ENCODE assay signal across 27 mouse cellular contexts in the genomic region with DNA sequence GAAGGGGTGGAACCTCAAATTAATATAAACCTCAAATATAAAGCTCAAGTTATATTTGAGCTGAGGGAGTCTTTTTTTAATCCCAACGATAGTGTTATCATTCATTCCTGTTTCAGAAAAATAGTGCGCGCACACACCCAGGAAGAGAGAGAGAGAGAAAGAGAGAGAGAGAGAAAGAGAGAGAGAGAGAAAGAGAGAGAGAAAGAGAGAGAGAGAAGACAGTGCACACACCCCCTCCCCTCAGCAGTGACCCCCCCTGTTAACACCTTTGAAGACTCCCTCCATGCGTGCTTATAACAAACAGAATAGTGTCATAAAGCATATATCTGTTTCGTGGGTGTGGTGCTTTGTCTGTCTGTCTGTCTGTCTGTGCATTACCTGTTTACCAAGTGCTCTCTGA. TPM values are rescaled to one million over a fixed set of nuclear protein-coding genes. Genes with fewer than 3 reads are reported as not detected.
DNase-seq lines count a peak whose midpoint lies in the region; ATAC-seq and TF ChIP-seq lines count a peak whose summit lies in the region.
"Had no signal": no experiment of that assay in that cellular context is flagged by ENCODE, and none has a peak within 500 bp of the region (broad histone marks: within the 10 kb centered on the region; RNA-seq: fewer than 3 reads in every experiment).

No protein-coding gene starts in this region.

- peaks cover 72% of the 10 kb centered on the region for H3K4me1 ChIP-seq in liver, embryonic 11.5 days (replicated peaks; ENCODE audit: control insufficient read depth, insufficient read depth, low read length)
- peaks cover 73 to 76% of the 10 kb centered on the region in 2 experiments for H3K4me1 ChIP-seq in liver, embryonic 14.5 days (replicated peaks; ENCODE audit: control insufficient read depth in 2 of 2, insufficient read depth in 2 of 2, low read length in 1 of 2)
- H3K4me1 ChIP-seq in liver, postnatal 0 days (ENCODE audit: insufficient read depth), result peaks cover 55% of the 10 kb centered on the region
- H3K4me1 ChIP-seq in hindbrain, embryonic 11.5 days (replicated peaks; ENCODE audit: control insufficient read depth, insufficient read depth, low read length), result no peaks in the 10 kb centered on the region
- H3K4me1 ChIP-seq: forebrain, embryonic 15.5 days had no signal

- TF ChIP-seq EP300 in liver, embryonic 14.5 days (IDR thresholded peaks at IDR 0.05; ENCODE audit: low read depth), result no peak
- TF ChIP-seq EP300 in liver, postnatal 0 days (IDR thresholded peaks at IDR 0.05; ENCODE audit: low read depth), result no peak

- WGBS in liver, embryonic 11.5 days, result 83% methylated on average over 5 of the region's 5 CpGs
- 32% methylated on average over 5 of the region's 5 CpGs for WGBS in liver, embryonic 14.5 days (ENCODE audit: insufficient replicate concordance)
- 55% methylated on average over 5 of the region's 5 CpGs for WGBS in liver, postnatal 0 days (ENCODE audit: insufficient replicate concordance)
- 94% methylated on average over 5 of the region's 5 CpGs for WGBS in hindbrain, embryonic 11.5 days

- no peak for ATAC-seq in liver, embryonic 11.5 days (replicated peaks; ENCODE audit: low FRiP score)
- no peak for ATAC-seq in liver, embryonic 14.5 days (ENCODE audit: insufficient read depth)
- ATAC-seq in liver, postnatal 0 days, result no peak
- ATAC-seq in hindbrain, embryonic 11.5 days (ENCODE audit: low FRiP score), result no peak
- ATAC-seq: forebrain, embryonic 15.5 days; hindbrain, embryonic 16.5 days; Patski had no signal

- no peak overlapping the region for H3K4me2 ChIP-seq in liver, embryonic 11.5 days
- H3K4me2 ChIP-seq in liver, embryonic 14.5 days (ENCODE audit: low read depth), result no peak overlapping the region
- no peak overlapping the region for H3K4me2 ChIP-seq in liver, postnatal 0 days (ENCODE audit: low read depth, low read length)
- H3K4me2 ChIP-seq in hindbrain, embryonic 11.5 days (replicated peaks; ENCODE audit: low read depth, low read length), result no peak overlapping the region
- H3K4me2 ChIP-seq: embryonic facial prominence, embryonic 13.5 days; forebrain, embryonic 12.5 days; forebrain, embryonic 15.5 days; heart, embryonic 12.5 days; heart, embryonic 15.5 days; hindbrain, embryonic 13.5 days had no signal

- no peaks in the 10 kb centered on the region for H3K9me3 ChIP-seq in liver, embryonic 11.5 days (ENCODE audit: control insufficient read depth, low read length)
- no peaks in the 10 kb centered on the region for H3K9me3 ChIP-seq in liver, embryonic 14.5 days (ENCODE audit: control insufficient read depth, low read length)
- no peaks in the 10 kb centered on the region for H3K9me3 ChIP-seq in liver, postnatal 0 days (ENCODE audit: low read length)
- no peaks in the 10 kb centered on the region for H3K9me3 ChIP-seq in hindbrain, embryonic 11.5 days (ENCODE audit: control insufficient read depth, low read length)
- H3K9me3 ChIP-seq: embryonic facial prominence, embryonic 10.5 days; embryonic facial prominence, embryonic 13.5 days; forebrain, embryonic 12.5 days; forebrain, embryonic 15.5 days; heart, embryonic 12.5 days; heart, embryonic 15.5 days; hindbrain, embryonic 13.5 days had no signal

- no peak for TF ChIP-seq CTCF in liver, embryonic 14.5 days (IDR thresholded peaks at IDR 0.05; ENCODE audit: low read depth)
- TF ChIP-seq CTCF in liver, postnatal 0 days (IDR thresholded peaks at IDR 0.05; ENCODE audit: low read depth), result no peak

- DNase-seq in liver, embryonic 11.5 days (ENCODE audit: low spot score), result no peak
- no peak for DNase-seq in liver
- no peak for DNase-seq in liver, embryonic 14.5 days (ENCODE audit: low read depth in 3 of 3, low spot score in 3 of 3)
- DNase-seq in liver, postnatal 0 days, result no peak
- DNase-seq in neural tube, embryonic 10.5 days (ENCODE audit: extremely low spot score, low spot score), result no peak
- no peak for DNase-seq in hindbrain, embryonic 11.5 days (ENCODE audit: low spot score)
- DNase-seq: adrenal gland, adult 2 months; adrenal gland, postnatal 14 days; cerebellum, adult 11-12 months; cerebellum, adult 8-10 months; cerebellum, postnatal 10 days; cerebellum, postnatal 36 days; embryo, embryonic 11 days; gastrocnemius, postnatal 25 days; heart, adult 18-20 months; heart, postnatal 10 days had no signal

- peak overlapping the region; percentile 34; the same call in 1 of the 2 replicates for H3K9ac ChIP-seq in liver, embryonic 11.5 days (ENCODE audit: low read depth, low read length)
- peak overlapping the region; percentile 40; the same call in 1 of the 2 replicates for H3K9ac ChIP-seq in liver, embryonic 14.5 days (replicated peaks)
- no peak overlapping the region for H3K9ac ChIP-seq in liver, postnatal 0 days (replicated peaks)
- no peak overlapping the region for H3K9ac ChIP-seq in hindbrain, embryonic 11.5 days (ENCODE audit: low read depth, low read length)
- H3K9ac ChIP-seq: embryonic facial prominence, embryonic 13.5 days; forebrain, embryonic 12.5 days; forebrain, embryonic 15.5 days; heart, embryonic 12.5 days; heart, embryonic 15.5 days; hindbrain, embryonic 13.5 days had no signal

- no peaks in the 10 kb centered on the region for H3K36me3 ChIP-seq in liver, embryonic 11.5 days (ENCODE audit: control insufficient read depth, insufficient read depth, low read length)
- peaks cover 4% of the 10 kb centered on the region for H3K36me3 ChIP-seq in liver, embryonic 14.5 days (replicated peaks; ENCODE audit: control insufficient read depth, insufficient read depth, low read depth)
- H3K36me3 ChIP-seq in liver, postnatal 0 days (replicated peaks; ENCODE audit: insufficient read depth, low read length), result 0 out of 2 replicates have a peak, but pooled peaks cover 2% of the 10 kb centered on the region
- no peaks in the 10 kb centered on the region for H3K36me3 ChIP-seq in hindbrain, embryonic 11.5 days (ENCODE audit: control insufficient read depth, insufficient read depth, low read length)
- H3K36me3 ChIP-seq: embryonic facial prominence, embryonic 10.5 days; embryonic facial prominence, embryonic 13.5 days; forebrain, embryonic 12.5 days; forebrain, embryonic 15.5 days; heart, embryonic 12.5 days; heart, embryonic 15.5 days; hindbrain, embryonic 13.5 days had no signal

- no peak overlapping the region for H3K4me3 ChIP-seq in liver, embryonic 11.5 days (ENCODE audit: low read depth, low read length)
- no peak overlapping the region for H3K4me3 ChIP-seq in liver, embryonic 14.5 days (ENCODE audit: insufficient read depth in 1 of 2, low read depth in 2 of 2, low read length in 2 of 2)
- no peak overlapping the region for H3K4me3 ChIP-seq in liver, postnatal 0 days (ENCODE audit: low read depth, low read length)
- H3K4me3 ChIP-seq in hindbrain, embryonic 11.5 days (ENCODE audit: low read depth, low read length), result no peak overlapping the region
- H3K4me3 ChIP-seq: embryonic facial prominence, embryonic 10.5 days; embryonic facial prominence, embryonic 13.5 days; erythroblast, embryonic 14.5 days; forebrain, embryonic 12.5 days; forebrain, embryonic 15.5 days; heart, embryonic 12.5 days; heart, embryonic 15.5 days; hindbrain, embryonic 13.5 days had no signal

- no peaks in the 10 kb centered on the region for H3K27me3 ChIP-seq in liver, embryonic 11.5 days (replicated peaks; ENCODE audit: control insufficient read depth, insufficient read depth, low read length)
- no peaks in the 10 kb centered on the region for H3K27me3 ChIP-seq in liver, embryonic 14.5 days (ENCODE audit: control insufficient read depth, insufficient read depth, low read length)
- H3K27me3 ChIP-seq in liver, postnatal 0 days (ENCODE audit: insufficient read depth, low read length), result no peaks in the 10 kb centered on the region
- H3K27me3 ChIP-seq in hindbrain, embryonic 11.5 days (ENCODE audit: control insufficient read depth, insufficient read depth, low read length), result no peaks in the 10 kb centered on the region; the same call in 1 of the 2 replicates
- H3K27me3 ChIP-seq: embryonic facial prominence, embryonic 13.5 days; forebrain, embryonic 12.5 days; forebrain, embryonic 15.5 days; heart, embryonic 12.5 days; heart, embryonic 15.5 days; hindbrain, embryonic 13.5 days had no signal

- H3K27ac ChIP-seq in liver, embryonic 11.5 days (ENCODE audit: low read depth, low read length), result peak overlapping the region; percentile 97
- H3K27ac ChIP-seq in liver, embryonic 14.5 days, result peak overlapping the region; percentile 98
- H3K27ac ChIP-seq in liver, postnatal 0 days (ENCODE audit: low read depth), result peak overlapping the region; percentile 70; the same call in 1 of the 2 replicates
- no peak overlapping the region for H3K27ac ChIP-seq in hindbrain, embryonic 11.5 days (ENCODE audit: low read depth, low read length)
- H3K27ac ChIP-seq: embryonic facial prominence, embryonic 13.5 days; forebrain, embryonic 12.5 days; forebrain, embryonic 15.5 days; heart, embryonic 15.5 days; hindbrain, embryonic 13.5 days had no signal

RNA-seq across cellular contexts. Expression of gene Gfi1b, which starts 18.2 kb away (rescaled TPM):
- 143 and 151 TPM in 2 replicates for polyA plus RNA-seq in liver, embryonic 11.5 days (2014; fragmentation: Nextera tagmentation; extraction: Ambion mirVana)
- 72.5 and 86.9 TPM in 2 replicates for polyA plus RNA-seq in liver, embryonic 14.5 days (2012; rRNA removed)
- polyA plus RNA-seq in liver, embryonic 14.5 days (2014; fragmentation: Nextera tagmentation; extraction: Ambion mirVana), result 89.2 and 107 TPM in 2 replicates
- polyA plus RNA-seq in liver, postnatal 0 days (2015; fragmentation: Nextera tagmentation; extraction: Ambion mirVana), result 48.9 and 52.2 TPM in 2 replicates
- 2.6 and 3.1 TPM in 2 replicates for polyA plus RNA-seq in hindbrain, embryonic 11.5 days (2014; fragmentation: Nextera tagmentation; extraction: Ambion mirVana)
- polyA plus RNA-seq: cortical plate, adult 2 months; forebrain, embryonic 15.5 days; hindbrain, embryonic 16.5 days; Patski had no signal

RNA-seq across cellular contexts. Expression of gene Gtf3c5, which starts 20.0 kb away (rescaled TPM):
- polyA plus RNA-seq in liver, embryonic 11.5 days (2014; fragmentation: Nextera tagmentation; extraction: Ambion mirVana), result 30.8 and 32.9 TPM in 2 replicates
- polyA plus RNA-seq in liver, embryonic 14.5 days (2012; rRNA removed), result 10.0 and 11.6 TPM in 2 replicates
- 7.6 and 9.0 TPM in 2 replicates for polyA plus RNA-seq in liver, embryonic 14.5 days (2014; fragmentation: Nextera tagmentation; extraction: Ambion mirVana)
- 4.5 and 5.8 TPM in 2 replicates for polyA plus RNA-seq in liver, postnatal 0 days (2015; fragmentation: Nextera tagmentation; extraction: Ambion mirVana)
- polyA plus RNA-seq in hindbrain, embryonic 11.5 days (2014; fragmentation: Nextera tagmentation; extraction: Ambion mirVana), result 38.1 and 38.2 TPM in 2 replicates

RNA-seq across cellular contexts. Expression of gene Tsc1, which starts 37.5 kb away (rescaled TPM):
- polyA plus RNA-seq in liver, embryonic 11.5 days (2014; fragmentation: Nextera tagmentation; extraction: Ambion mirVana), result 20.7 and 21.3 TPM in 2 replicates
- polyA plus RNA-seq in liver, embryonic 14.5 days (2012; rRNA removed), result 4.5 and 5.4 TPM in 2 replicates
- polyA plus RNA-seq in liver, embryonic 14.5 days (2014; fragmentation: Nextera tagmentation; extraction: Ambion mirVana), result 5.3 and 7.5 TPM in 2 replicates
- polyA plus RNA-seq in liver, postnatal 0 days (2015; fragmentation: Nextera tagmentation; extraction: Ambion mirVana), result 3.7 TPM in 2 replicates
- polyA plus RNA-seq in hindbrain, embryonic 11.5 days (2014; fragmentation: Nextera tagmentation; extraction: Ambion mirVana), result 22.4 and 25.1 TPM in 2 replicates

RNA-seq across cellular contexts. Expression of gene Cel, which starts 40.3 kb away (rescaled TPM):
- polyA plus RNA-seq in liver, embryonic 11.5 days (2014; fragmentation: Nextera tagmentation; extraction: Ambion mirVana), result not detected in 2 replicates
- 0.10 and 0.19 TPM in 2 replicates for polyA plus RNA-seq in liver, embryonic 14.5 days (2012; rRNA removed)
- 0.39 TPM in 1 of 2 replicates, not detected in the other for polyA plus RNA-seq in liver, embryonic 14.5 days (2014; fragmentation: Nextera tagmentation; extraction: Ambion mirVana)
- 4.7 TPM in 1 of 2 replicates, not detected in the other for polyA plus RNA-seq in liver, postnatal 0 days (2015; fragmentation: Nextera tagmentation; extraction: Ambion mirVana)
- not detected in 2 replicates for polyA plus RNA-seq in hindbrain, embryonic 11.5 days (2014; fragmentation: Nextera tagmentation; extraction: Ambion mirVana)
- polyA plus RNA-seq: adrenal gland, adult 2 months; embryonic facial prominence, embryonic 10.5 days; embryonic facial prominence, embryonic 13.5 days; erythroblast, embryonic 14.5 days; forebrain, embryonic 12.5 days; heart, embryonic 12.5 days; hindbrain, embryonic 16.5 days; Patski had no signal

Comparison
In these comparisons a context has a peak if more than half of its experiments do, and no peak if none do; other contexts are left out.
1. H3K9ac ChIP-seq: peak in liver, embryonic 11.5 days (single experiment) and liver, embryonic 14.5 days (single experiment); none in liver, postnatal 0 days (single experiment) and hindbrain, embryonic 11.5 days (single experiment).
2. RNA of gene Gfi1b, which starts 18.2 kb away (polyA plus RNA-seq): 143 to 151 TPM in liver, embryonic 11.5 days, 72.5 to 107 TPM in liver, embryonic 14.5 days and 48.9 to 52.2 TPM in liver, postnatal 0 days; 2.6 to 3.1 TPM in hindbrain, embryonic 11.5 days; every median in the first group is over 10 times any median in the second.